Mouse (Mus musculus) cerebellum, adult 9-10 months (tissue): ENCODE results near the gene Traf3ip3.
A peak's percentile ranks its signal among the peaks of the same experiment; 100 is the strongest.

Source experiments
- DNase-seq: peaks from one replicate; pipeline ENCODE4 v3.0.0; 2022

Gene Traf3ip3

DNA sequence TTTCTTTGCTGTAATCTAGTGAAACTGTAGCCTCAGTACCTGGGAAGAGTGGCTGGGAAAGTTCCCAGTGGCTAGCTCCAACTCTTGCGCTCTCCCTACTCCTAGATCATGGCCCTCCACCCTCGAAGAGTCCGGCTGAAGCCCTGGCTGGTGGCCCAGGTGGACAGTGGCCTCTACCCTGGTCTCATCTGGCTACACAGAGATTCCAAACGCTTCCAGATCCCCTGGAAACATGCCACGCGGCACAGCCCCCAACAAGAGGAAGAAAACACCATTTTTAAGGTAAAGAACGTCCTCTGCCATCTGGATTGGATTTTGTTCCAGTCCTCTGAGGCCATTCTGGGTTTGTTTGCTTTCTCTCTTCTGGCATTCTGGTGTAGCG is 44.4 kb downstream of the Traf3ip3 start:
- DNase-seq, result no peak

DNA sequence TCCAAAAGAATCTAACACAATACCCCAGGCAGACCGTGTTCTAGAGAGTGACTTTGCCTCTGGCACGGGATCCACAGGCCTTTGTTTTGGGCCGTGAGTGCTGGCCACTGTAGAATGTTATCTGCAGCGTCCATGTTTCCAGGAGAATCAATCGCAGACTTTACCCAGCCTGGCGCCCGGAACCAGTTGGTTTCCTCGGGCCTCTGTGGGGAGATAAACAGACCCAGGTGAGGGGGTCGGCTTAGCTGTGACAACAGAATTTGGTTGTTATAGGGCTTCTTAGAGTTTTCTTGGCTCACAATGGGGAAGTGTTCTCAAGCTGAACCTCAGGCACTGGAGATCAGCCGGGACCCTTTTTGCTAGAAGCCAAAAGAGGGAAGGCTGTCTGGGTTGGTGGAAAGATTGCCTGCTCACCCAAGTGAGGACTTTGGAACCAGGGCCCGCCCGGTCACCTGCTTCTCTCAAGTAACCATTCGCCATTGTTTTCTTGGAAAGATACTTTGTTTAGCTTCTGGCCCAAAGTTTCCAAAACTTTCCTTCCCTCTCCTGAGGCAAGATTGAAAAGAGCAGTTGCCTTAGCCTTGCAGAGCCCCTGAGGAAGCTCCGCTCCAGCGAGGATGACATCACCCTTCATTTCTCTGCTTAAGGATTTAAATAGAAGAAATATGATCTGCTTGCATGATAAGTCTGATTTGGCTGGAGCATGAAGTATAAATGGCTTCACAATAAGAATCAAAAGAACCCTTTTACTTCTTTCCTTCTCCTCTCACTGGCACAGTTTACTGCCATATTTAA is 45.0 kb downstream of the Traf3ip3 start:
- no peak for DNase-seq

DNA sequence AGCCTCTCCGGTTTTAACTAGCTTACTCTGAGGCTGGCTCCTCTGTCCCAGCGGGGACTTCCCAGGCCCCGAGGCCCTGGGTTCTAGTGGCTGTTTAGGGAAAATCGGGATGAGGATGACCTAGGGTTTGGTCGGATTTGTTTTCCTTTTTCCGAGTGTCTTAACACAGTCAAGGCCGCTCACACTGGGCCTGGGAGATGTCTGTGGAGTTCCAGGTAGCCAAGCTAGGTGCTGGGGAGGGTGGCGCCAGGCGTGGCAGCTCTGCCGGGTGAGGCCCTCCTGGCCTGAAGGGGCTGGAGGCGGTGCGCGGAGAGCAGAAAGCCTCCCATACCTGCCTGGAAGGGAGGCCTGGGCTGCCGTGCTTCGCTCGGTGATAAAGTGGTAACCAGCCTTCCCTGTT is 47.9 kb downstream of the Traf3ip3 start:
- DNase-seq, result no peak

DNA sequence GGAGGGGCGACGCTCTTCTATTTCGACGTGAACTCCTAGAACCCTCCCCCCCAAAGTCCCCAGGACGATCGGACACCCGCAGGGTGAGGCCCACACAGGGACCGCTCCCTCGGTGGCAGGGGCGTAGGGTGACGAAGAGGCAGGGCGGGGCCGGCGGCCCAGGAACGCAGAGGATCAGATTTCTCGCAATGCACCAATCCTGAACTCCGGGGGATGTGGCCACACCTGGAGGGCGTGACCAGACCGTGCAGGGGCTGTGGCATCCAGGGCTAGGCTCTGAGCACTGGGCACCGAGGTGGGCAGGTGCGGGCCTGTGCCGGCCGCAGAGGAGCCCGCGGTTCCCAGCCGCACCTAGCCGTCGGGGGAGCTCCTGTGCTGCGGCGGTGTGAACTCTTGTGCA is 48.6 kb downstream of the Traf3ip3 start, which contains the start of gene Irf6:
Irf6 (plus strand) TSS at position 240 of the 400 bp plus-strand sequence.
- DNase-seq, result no peak

DNA sequence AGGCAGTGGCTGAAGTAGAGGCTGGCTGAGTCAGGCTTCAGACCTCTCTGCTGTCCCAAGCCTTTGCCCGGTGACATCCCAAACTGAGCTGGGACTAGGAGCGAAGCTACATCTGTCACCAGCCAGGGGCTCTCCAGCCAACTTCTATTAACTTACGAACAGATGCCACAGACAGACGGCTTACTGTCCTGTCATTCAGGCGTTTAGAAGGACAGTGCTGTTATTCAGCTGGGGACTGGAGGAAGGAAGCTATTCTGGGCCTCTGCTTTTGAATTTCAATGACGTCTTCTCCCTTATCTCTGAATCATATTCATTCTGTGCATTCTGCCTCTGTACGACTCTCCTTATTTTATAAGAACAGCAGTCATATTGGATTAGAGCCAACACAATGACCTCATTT is 50.4 kb downstream of the Traf3ip3 start:
- DNase-seq, result no peak

DNA sequence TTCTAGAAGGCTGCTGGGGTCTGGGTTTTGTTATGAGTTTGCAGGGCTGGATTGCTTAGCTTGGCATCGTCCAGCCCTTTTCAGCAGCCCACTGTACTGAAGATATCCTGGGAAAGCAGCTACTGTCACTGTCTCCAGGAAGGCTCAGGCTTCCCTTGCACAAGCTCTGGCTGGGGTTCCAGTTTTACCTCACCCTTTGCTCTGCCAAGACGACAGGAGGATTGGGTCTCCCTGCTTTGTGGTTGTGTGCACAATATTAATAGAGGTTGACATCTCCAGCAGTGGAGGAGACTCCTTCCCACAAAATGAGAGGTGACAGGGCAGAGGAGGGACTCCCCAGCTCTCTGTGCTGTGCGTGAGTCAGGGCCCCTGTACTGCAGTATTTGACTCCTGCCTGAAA is 52.3 kb downstream of the Traf3ip3 start:
- no peak for DNase-seq

DNA sequence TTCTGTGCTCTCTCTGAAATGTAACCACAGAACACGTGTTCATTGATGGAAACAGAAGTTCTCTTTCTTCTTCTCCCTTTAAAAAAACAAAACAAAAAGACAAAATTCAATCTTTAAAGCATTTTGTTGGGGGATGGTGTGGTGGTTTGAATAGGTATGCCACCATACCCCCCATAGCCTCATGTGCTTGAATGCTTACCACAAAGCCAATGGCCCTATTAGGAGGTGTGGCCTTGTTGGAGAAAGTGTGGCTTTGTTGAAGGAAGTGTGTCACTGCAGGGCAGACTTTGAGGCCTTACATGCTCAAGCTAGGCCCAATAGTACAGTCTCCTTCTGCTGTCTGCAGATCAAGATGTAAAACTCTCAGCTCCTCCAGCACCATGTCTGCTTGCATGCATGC is 55.1 kb downstream of the Traf3ip3 start:
- DNase-seq, result no peak

DNA sequence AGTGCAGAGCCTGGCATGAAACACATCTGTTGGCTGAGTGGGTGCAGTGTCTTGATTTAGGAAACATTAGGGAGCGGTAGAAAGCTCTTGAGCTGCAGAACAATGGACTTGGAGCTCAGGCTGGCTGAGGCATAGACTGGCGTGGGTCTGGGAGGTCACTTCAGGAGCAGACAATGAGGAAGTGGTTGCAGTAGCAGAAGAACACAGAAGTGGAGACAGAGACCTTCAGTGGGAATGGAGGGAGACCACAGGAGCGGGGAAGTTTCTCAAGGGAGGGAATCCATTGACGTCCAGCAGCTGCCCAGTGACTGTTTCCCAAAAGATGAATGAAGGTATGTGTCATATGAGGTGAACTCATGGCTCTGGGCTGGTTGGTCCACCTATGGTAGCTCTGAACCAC is 56.4 kb downstream of the Traf3ip3 start:
- no peak for DNase-seq

DNA sequence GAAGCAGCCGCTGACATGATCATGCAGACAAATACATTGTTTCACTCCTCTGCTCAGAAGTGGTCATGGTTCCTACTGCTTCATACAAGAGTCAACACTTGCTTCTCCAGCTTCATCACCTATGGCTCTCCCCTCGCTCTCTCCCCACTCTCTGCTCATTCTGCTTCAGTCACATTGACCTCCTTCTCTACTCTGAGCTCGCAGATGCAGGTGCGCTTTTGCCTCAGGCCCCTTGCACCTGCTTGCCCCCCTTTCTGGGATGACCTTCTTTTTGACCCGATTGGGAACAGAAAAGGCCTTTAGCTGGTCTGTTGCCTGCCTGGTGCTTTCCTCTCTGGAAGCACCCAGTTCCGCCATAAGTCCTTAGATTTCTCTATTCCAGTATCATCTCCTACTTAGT is 57.0 kb downstream of the Traf3ip3 start:
- no peak for DNase-seq

DNA sequence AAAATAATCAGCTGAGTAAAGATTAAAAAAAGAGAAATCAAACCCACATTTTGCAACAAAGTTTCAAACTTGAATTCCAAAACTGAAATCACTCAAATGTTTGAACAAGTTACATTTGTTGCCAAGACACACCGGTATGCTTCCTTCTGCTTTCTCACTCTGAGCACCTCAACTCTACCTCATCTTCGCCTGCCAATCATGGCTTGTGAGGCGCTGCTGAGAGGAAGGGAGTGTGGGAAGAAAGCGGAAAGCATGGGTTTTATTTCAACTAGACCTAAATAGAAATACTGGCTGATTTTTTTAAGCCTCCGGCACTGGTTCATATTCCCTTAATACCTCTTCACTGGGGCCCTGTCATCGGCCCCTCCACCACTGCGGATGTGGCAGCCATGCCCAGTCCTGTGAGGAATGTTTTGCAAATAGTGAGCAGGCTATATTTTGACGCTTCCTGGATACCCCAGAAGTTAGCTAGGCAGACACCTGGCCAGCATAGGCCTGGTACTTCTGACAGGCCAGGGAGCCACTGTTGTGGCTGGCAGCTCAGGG is 58.9 kb downstream of the Traf3ip3 start:
- DNase-seq, result no peak

DNA sequence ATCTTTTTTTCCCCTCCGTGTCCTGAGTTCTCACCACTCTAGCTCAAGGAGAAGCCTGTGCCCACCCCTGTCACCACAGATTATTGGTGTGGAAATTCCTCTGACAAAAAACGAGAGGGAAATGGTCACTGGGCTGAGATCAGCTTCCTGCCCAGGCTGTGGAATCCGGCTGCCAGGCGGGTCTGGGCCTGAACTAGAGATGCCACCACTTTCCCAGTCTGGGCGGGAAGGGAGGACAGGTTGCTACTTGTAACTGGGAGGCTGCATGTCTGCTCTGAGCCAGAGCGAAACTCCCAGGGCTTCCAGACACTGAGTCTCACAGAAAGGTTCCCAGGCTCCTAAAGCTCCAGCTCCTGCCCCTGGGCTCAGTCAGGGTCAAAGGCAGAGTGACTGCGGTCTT is 60.4 kb downstream of the Traf3ip3 start:
- DNase-seq, result no peak

DNA sequence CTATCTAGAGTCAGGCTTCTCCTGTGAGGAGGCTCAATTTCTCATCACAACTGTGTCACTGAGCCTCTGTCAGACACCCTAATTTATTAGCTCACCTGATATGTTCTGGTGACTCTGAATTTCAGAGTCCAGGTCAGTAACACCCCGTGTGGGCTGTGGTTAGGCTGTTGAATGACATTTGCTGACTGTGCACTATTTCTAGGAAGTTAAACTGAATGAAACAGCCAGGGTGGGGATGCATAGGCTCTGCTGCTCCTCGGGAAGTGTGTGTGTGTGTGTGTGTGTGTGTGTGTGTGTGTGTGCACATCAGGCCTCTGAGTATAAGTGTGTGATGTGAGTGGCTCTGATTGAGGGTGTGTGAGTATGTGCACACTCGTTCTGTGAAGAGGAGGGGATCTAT is 62.8 kb downstream of the Traf3ip3 start:
- DNase-seq, result no peak

DNA sequence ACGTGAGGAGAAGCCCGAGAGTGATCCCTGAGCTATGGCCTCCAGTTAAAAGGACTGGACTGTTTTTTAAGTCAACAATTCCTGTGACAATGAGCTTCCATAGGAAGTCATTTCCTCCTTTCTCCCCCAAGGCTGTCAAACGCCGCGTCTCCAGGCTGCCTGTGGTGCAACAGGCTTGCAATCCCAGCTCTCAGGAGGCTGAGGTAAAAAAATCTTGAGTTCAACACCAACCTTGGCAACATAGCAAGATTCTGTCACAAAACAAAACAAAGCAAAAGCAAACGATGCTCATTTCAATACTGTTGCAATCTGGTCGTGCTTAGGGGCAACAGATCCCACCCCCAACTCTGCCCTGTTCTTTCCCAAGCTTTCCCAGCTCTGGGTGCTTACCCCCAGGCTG is 63.4 kb downstream of the Traf3ip3 start:
- DNase-seq, result no peak

DNA sequence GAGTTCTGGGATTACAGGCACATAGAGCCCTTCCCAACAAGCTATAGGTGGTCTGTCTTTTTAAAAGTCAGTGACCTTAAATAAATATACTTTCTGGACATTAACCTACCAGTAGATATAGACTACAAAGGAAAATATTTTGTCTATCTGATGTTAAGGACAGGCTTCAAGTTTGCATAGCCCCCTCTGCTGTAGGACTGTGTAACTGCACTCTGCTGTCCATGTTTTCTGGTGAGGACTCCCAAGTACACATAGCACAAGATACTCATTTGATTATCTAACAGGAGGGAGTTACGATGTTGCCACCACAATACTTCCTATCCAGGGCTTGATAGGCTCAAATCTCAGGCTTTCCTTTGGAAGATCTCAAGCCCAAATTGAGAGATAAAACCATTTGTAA is 67.8 kb downstream of the Traf3ip3 start:
- DNase-seq, result no peak

DNA sequence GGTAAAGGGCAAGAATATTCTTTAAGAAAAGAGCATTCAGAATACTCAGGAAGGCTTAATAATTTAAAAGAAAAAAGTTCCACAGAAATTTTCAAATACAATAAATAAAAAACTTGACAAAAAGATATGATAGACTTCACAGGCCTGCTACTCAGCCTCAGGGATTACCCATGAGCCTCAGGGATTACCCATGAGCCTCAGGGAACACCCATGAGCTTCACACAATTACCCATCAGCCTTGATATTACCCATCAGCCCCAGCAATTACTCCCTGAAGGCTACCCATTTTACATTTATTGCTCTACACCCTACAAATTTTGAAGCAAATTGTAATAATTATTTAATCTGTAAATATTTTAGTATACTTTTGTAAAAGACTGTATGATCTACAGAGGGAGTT is 69.1 kb downstream of the Traf3ip3 start:
- no peak for DNase-seq

DNA sequence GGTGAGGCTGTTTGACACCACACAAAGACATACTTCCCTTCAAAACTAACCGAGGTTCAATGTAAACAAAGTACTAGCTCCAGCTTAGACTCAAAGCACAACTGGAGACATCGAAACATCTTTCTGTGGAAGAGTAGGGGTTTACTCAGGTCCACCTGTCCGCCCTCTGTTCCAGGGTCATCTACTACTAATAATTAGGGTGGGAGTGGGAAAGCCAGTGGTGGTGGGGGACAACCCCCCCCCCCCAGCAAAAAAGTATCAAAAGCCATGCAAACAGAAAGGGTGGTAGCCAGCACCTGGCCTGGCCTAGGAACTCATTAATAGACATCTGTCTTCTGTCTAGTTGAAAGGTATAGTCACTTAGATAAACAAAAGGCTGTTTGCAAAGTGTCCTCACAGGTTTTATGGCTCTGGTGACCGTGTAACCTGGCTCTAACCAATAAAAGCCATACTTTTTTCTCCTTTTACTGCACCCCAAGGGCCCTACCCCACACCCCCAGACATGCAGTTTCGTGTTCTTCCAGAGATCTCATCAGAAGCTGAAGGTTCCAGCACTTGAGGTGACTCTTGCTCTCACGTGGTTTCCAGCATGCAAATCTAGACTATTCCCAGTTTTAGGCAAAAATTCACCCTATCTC is 70.1 kb downstream of the Traf3ip3 start:
- DNase-seq, result no peak

DNA sequence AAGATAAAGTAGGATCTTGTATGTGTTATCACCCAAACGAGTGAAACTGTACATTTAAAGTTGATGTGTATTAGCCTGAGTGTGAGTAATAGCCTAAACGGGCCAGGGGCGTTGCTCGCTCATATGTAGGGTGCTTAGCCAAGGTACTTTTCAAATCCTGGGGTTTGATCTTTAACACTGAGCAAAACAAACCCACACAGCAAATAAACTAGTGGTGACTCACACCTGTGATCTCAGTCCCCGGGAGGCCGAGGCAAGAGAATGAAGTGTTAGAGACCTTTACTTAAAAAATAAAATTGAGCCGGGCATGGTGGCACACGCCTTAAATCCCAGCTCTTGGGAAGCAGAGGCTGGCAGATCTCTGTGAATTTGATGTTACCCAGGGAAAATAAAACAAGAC is 70.7 kb downstream of the Traf3ip3 start:
- no peak for DNase-seq

DNA sequence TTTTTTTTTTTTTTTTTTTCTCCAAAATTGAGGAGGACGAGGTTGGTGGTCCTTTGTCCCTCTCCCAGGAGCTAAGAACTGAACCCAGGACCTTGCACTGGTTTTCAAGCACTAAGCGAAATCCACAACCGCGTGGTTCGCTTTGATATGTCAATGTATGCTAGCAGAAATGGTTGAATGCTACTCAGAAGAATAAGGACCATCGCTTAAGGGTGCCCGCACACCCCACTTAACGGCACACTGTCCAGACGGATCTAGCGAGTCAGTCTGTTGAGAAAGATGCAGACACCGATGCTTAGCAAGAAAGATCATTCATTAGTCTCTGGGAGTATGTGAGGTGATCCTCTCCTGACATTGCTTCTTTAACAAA is 71.1 kb downstream of the Traf3ip3 start:
- no peak for DNase-seq

DNA sequence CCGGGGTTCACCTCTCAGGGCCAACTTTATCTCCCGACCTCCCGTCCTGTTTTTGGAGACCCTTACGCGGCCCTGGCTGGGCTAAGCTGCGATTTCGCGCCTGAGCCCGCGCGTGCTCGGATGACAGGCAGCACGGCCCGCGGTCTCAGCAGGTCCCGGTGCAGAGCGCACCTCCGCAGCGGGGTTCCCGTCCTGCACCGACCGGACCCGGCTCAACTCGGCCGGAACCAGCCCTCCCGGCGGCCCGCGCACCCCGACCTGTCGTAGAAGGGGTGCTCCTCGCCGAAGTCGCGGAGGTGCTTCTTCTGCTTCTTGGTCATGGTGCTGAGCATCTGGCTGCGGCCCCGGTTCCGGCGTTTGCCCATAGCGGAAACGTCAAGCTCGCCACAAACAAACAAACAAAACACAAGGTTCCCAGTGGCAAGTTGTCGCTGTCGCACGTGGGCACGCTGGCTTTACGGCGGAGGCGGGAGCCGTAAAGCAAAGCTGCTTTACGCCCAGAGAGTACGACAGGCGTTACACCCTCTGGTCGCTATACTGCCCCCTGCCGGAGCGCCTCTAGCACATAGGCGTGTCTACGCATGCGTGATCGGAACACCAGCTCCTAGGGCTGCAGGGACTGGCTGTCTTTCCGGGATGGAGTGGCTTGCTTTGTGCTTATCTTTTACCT is 71.6 kb downstream of the Traf3ip3 start, which contains the start of gene Diexf:
Diexf (minus strand) TSS at position 487 of the 670 bp plus-strand sequence.
- DNase-seq, result peak; percentile 97

DNA sequence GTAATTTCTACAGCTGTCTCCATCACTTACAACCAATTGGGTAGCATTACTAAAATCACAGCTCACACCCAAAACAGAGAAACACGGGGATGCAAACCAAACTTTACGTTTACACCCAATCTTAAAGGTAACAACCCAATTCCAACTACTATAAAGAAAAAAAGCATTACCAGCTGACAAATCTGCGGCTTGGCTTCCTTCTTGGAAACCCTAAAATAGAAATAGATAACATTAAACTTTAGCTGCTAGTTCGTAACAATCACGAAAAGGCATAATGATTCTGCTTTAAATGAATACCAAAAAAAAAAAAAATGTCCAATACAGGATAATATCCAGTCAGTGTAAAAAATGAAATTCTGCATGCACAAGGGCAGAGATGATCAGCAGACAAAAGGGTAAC is 72.2 kb downstream of the Traf3ip3 start:
- no peak for DNase-seq

DNA sequence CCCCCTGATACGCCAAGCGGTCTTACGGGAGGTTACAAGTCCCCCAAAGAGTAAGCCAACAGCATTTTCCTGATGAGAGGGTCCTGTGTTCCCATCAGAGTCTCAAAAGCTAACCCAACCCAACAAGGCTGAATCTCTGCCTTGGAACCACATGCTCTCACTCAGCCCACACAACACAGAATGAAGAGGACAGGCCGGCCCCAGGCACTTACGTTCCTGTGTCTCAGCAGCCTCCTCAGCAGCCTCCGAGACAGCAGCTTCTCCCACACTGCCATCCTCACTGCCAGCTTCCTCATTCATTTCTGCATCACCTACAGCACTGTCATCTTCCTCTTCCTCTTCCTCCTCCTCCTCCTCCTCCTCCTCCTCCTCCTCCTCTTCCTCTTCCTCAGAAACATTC is 73.4 kb downstream of the Traf3ip3 start:
- DNase-seq, result no peak

DNA sequence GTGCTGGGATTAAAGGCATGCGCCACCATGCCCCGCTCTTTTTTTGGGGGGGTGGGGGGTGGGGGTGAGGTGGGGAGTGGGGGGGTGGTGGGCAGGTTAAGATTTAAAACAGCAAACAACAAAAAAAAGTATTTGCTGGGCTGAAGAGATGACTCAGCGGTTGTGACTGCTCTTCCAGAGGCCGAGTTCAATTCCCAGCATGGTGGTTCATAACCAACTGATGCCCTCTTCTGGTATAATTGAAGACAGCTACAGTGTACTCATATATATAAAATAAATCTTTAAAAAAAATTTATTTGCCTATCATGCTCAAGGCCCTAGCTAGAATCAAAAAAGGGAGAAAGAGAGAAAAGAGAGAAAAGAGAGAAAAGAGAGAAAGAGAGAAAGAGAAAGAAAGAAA is 75.7 kb downstream of the Traf3ip3 start:
- no peak for DNase-seq
